Mouse (Mus musculus): Measurements from ENCODE around the gene Olfr94.

DNA sequence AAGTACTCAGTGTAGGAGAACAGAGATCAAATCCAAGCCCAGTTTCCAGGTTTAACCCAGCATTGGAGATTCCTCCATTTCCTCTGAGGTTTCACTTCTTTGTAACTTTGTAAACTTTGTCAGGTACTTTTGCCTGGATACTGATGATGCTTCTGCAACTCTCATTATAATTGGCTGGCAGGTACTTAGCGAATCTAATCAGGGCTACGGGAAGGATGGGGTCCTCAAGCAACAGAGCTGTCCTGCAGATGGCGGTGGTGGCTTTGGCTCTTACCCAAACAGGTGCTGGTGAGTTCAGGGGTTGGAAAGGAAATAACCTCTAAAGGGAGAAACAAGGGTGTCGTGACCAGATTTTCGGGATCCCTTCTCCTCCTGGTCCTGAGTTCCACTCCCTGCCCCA, 45.9 kb upstream of the Olfr94 start:
- no peak for TF ChIP-seq CTCF (IDR thresholded peaks at IDR 0.05; ENCODE audit: low read depth)
- no peak for TF ChIP-seq EP300 (IDR thresholded peaks at IDR 0.05; ENCODE audit: low read depth)

Measured in liver, embryonic 14.5 days (tissue).